Mouse (Mus musculus) MEL (cell line): ENCODE measurements around the gene Il20. TPM values are rescaled to one million over a fixed set of nuclear protein-coding genes. Genes with fewer than 3 reads are reported as not detected.

Experiments
- DNase-seq: peaks from one replicate; pipeline ENCODE4 v3.0.0; 2011; ENCODE audit warnings: low read depth, low spot score
- H3K27ac ChIP-seq: 2 replicates; pipeline ENCODE4 v1.5.1; 2012; ENCODE audit warnings: low read depth, mild to moderate bottlenecking, control low read depth, low read length, moderate library complexity; ENCODE audit not compliant: control insufficient read depth
- H3K27me3 ChIP-seq, 2 experiments: fragments of 150-350 bp in 1 of 2; sonication (generic) in 1 of 2; 2 replicates each; pipeline ENCODE4 v1.6.1; 2012; ENCODE audit warnings: low read length in 2 of 2, mild to moderate bottlenecking in 2 of 2, improper control_type of control experiment in 1 of 2, moderate library complexity in 1 of 2; ENCODE audit not compliant: insufficient read depth in 2 of 2, control insufficient read depth in 1 of 2
- H3K36me3 ChIP-seq, 2 experiments: 2 replicates each; pipeline ENCODE4 v1.6.1; 2012 to 2014; ENCODE audit warnings: low read length in 2 of 2, improper control_type of control experiment in 1 of 2, inconsistent platforms in 1 of 2, mild to moderate bottlenecking in 1 of 2; ENCODE audit not compliant: insufficient read depth in 2 of 2, control insufficient read depth in 1 of 2
- H3K4me1 ChIP-seq, 2 experiments: fragments of 150-350 bp in 1 of 2; sonication (generic) in 1 of 2; 2 replicates each; pipeline ENCODE4 v1.6.1; 2012; ENCODE audit warnings: low read length in 2 of 2, improper control_type of control experiment in 1 of 2, mild to moderate bottlenecking in 1 of 2; ENCODE audit not compliant: insufficient read depth in 2 of 2, control insufficient read depth in 1 of 2
- H3K4me3 ChIP-seq, 2 experiments: fragments of 150-350 bp in 1 of 2; sonication (generic) in 1 of 2; 2 replicates each; pipeline ENCODE4 v1.5.1; 2012; ENCODE audit warnings: low read depth in 2 of 2, low read length in 2 of 2, mild to moderate bottlenecking in 2 of 2, moderate library complexity in 2 of 2, control low read depth in 1 of 2, improper control_type of control experiment in 1 of 2; ENCODE audit not compliant: control insufficient read depth in 1 of 2, insufficient read depth in 1 of 2
- H3K79me2 ChIP-seq: 2 replicates; pipeline ENCODE4 v1.6.1; 2012; ENCODE audit warnings: mild to moderate bottlenecking, low read length, moderate library complexity; ENCODE audit not compliant: control insufficient read depth, poor library complexity, insufficient read depth
- H3K9ac ChIP-seq: 2 replicates; pipeline ENCODE4 v1.6.1; 2012; ENCODE audit warnings: low read depth, mild to moderate bottlenecking, control low read depth, low read length, moderate library complexity; ENCODE audit not compliant: control insufficient read depth, poor library complexity, severe bottlenecking
- H3K9me3 ChIP-seq: fragments of 150-350 bp; sonication (generic); replicated peaks from 2 replicates; pipeline ENCODE4 v1.6.1; 2012; ENCODE audit warnings: mild to moderate bottlenecking, low read length, improper control_type of control experiment, moderate library complexity; ENCODE audit not compliant: insufficient read depth
- CHD1 ChIP-seq: IDR thresholded peaks from 2 replicates; pipeline ENCODE4 v1.6.1; 2012; ENCODE audit warnings: low read depth, mild to moderate bottlenecking, inconsistent platforms, low read length, improper control_type of control experiment
- CHD2 ChIP-seq: IDR thresholded peaks from 2 replicates; pipeline ENCODE4 v1.6.1; 2011; ENCODE audit warnings: low read length, improper control_type of control experiment
- E2F4 ChIP-seq: IDR thresholded peaks from 2 replicates; pipeline ENCODE4 v1.6.1; 2011; ENCODE audit warnings: low read depth, low read length, improper control_type of control experiment, borderline replicate concordance
- EP300 ChIP-seq, 2 experiments: IDR thresholded peaks; 2 replicates each; pipeline ENCODE4 v1.6.1; 2011; ENCODE audit warnings: improper control_type of control experiment in 2 of 2, low read length in 2 of 2, low read depth in 1 of 2, mild to moderate bottlenecking in 1 of 2
- GABPA ChIP-seq: IDR thresholded peaks from 2 replicates; pipeline ENCODE4 v1.6.1; 2012; ENCODE audit warnings: low read depth, mild to moderate bottlenecking, inconsistent platforms, low read length, improper control_type of control experiment, moderate library complexity
- JUND ChIP-seq: IDR thresholded peaks from 2 replicates; pipeline ENCODE4 v1.6.1; 2011; ENCODE audit warnings: low read depth, mild to moderate bottlenecking, improper control_type of control experiment, low read length
- MAX ChIP-seq: IDR thresholded peaks from 2 replicates; pipeline ENCODE4 v1.6.1; 2011; ENCODE audit warnings: low read length, improper control_type of control experiment
- MAZ ChIP-seq: IDR thresholded peaks from 2 replicates; pipeline ENCODE4 v1.6.1; 2012; ENCODE audit warnings: low read depth, mild to moderate bottlenecking, inconsistent platforms, low read length, improper control_type of control experiment
- MXI1 ChIP-seq: IDR thresholded peaks from 2 replicates; pipeline ENCODE4 v1.6.1; 2011; ENCODE audit warnings: mild to moderate bottlenecking, low read depth, low read length, improper control_type of control experiment
- POLR2AphosphoS2 ChIP-seq: IDR thresholded peaks from 2 replicates; pipeline ENCODE4 v1.6.1; 2011; ENCODE audit warnings: low read length, improper control_type of control experiment
- POLR2AphosphoS5 ChIP-seq: IDR thresholded peaks from 2 replicates; pipeline ENCODE4 v1.6.1; 2012; ENCODE audit warnings: low read depth, borderline replicate concordance, mild to moderate bottlenecking, inconsistent platforms, low read length, moderate library complexity, mixed read lengths
- RAD21 ChIP-seq: IDR thresholded peaks from 2 replicates; pipeline ENCODE4 v1.6.1; 2011; ENCODE audit warnings: mild to moderate bottlenecking, low read depth, low read length, improper control_type of control experiment
- SIN3A ChIP-seq: IDR thresholded peaks from 2 replicates; pipeline ENCODE4 v1.6.1; 2012; ENCODE audit warnings: low read length, improper control_type of control experiment, inconsistent platforms
- SMC3 ChIP-seq: IDR thresholded peaks from 2 replicates; pipeline ENCODE4 v1.6.1; 2011; ENCODE audit warnings: low read depth, low read length, improper control_type of control experiment
- TAL1 ChIP-seq: IDR thresholded peaks from 2 replicates; pipeline ENCODE4 v1.6.1; 2012; ENCODE audit warnings: mild to moderate bottlenecking, inconsistent platforms, low read length, moderate library complexity, mixed read lengths
- TBP ChIP-seq: IDR thresholded peaks from 2 replicates; pipeline ENCODE4 v1.8.0; 2011; ENCODE audit warnings: low read depth, low read length, improper control_type of control experiment
- USF1 ChIP-seq: IDR thresholded peaks from 2 replicates; pipeline ENCODE4 v1.6.1; 2014; ENCODE audit warnings: low read depth, mild to moderate bottlenecking, inconsistent platforms, low read length, improper control_type of control experiment, moderate library complexity
- ZC3H11A ChIP-seq: IDR thresholded peaks from 2 replicates; pipeline ENCODE4 v1.6.1; 2012; ENCODE audit warnings: low read depth, mild to moderate bottlenecking, inconsistent platforms, low read length, improper control_type of control experiment
- polyA plus RNA-seq, 2 experiments: library from polyadenylated mRNA; stranded (reverse) in 1 of 2; unstranded in 1 of 2; fragments of >175 nt in 1 of 2; fragments of >200 nt in 1 of 2; gene quantifications; 2 replicates each; pipeline versions ENCODE4 v1.2.1 to v1.2.4; 2012; ENCODE audit warnings: low replicate concordance in 2 of 2, low read depth in 1 of 2; ENCODE audit not compliant: insufficient read length in 2 of 2, insufficient read depth in 1 of 2, missing spikeins in 1 of 2
- total RNA-seq: library from RNA; depleted of rRNA; stranded (reverse); fragments of 300-350 nt; gene quantifications from 2 replicates; pipeline ENCODE4 v1.2.3, GENCODE M21; 2012; rRNA removed

Gene Il20
- total RNA-seq (not detected in 2 replicates), polyA plus RNA-seq (not detected)

DNA sequence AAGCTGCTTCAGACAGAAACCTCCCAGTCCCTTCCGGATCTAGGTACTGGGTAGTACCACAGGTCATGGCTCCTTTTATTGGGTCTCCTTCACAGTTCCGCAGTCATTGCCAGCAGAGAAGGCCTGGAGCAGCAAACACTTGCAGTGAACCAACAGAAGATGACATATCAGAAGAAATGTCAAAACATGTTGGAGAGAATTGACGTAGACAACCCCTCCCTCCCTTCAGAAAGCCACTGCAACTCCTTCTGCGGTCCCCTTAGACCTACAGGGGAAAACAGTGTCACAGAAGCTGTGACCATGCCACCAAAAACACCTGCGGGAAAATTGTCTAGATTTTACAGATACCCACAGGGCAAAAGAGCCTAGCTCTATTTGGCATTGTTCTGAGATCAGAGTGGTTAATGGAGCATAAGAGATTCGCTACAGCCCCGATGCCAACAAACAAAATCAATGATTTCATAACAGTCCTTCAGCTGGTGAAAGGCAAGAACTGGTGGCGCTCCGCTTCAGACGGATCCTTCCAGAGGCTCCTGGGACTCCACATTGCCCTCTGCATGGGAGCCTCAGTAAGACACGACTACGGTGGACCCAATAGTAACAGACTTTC is at the start of gene Il20:
TSS of gene Il20 (minus strand) at position 51 of the 610 bp plus-strand sequence.
- peaks cover 0 to 2% of the 10 kb centered on the region in 2 experiments; a peak in 1 of 4 replicates for H3K27me3 ChIP-seq
- H3K4me1 ChIP-seq: no peaks in the 10 kb centered on the region
- no peak for DNase-seq
- TF ChIP-seq USF1 (no peak), CHD2 (no peak), TAL1 (no peak), MXI1 (no peak), JUND (no peak), GABPA (no peak), POLR2AphosphoS2 (no peak), POLR2AphosphoS5 (no peak), CHD1 (no peak), SMC3 (no peak), MAZ (no peak), MAX (no peak), RAD21 (no peak), E2F4 (no peak), SIN3A (no peak), ZC3H11A (no peak), EP300 (IDR thresholded peaks at IDR 0.05; ENCODE audit: low read depth in 1 of 2, low read length in 2 of 2) (no peak)
- H3K27ac ChIP-seq: no peak within 1 kb of the TSS
- no peaks in the 10 kb centered on the region for H3K79me2 ChIP-seq
- H3K9me3 ChIP-seq: no peaks in the 10 kb centered on the region
- H3K4me3 ChIP-seq: no peak within 1 kb of the TSS
- H3K36me3 ChIP-seq: no peaks in the 10 kb centered on the region
- no peak within 1 kb of the TSS for H3K9ac ChIP-seq

DNA sequence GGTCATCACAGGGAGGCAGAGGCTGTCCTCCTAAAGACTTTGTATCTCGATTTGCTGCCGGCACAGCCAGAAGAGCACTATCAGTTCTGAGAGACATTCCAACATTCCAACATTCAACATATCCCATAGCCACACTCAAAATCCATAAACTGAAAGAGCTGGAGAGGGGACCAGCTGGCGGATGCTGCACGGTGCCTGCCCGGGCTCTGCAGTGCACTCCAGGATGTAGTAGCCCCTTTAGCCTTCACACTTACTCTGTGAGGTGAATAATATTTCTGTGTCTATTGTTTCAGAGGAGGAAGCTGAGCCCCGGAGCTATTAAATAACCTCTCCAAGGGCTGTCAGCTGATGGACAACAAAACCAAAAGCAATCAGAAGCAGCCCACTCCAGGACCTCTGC is 35.7 kb upstream of the Il20 start:
- H3K9me3 ChIP-seq: no peaks in the 10 kb centered on the region
- H3K9ac ChIP-seq: no peak overlapping the region
- peaks cover 4 to 8% of the 10 kb centered on the region in 2 experiments for H3K27me3 ChIP-seq
- no peak for TF ChIP-seq TBP
- no peak overlapping the region for H3K27ac ChIP-seq
- H3K4me1 ChIP-seq: no peaks in the 10 kb centered on the region
- H3K79me2 ChIP-seq: no peaks in the 10 kb centered on the region
- H3K36me3 ChIP-seq: no peaks in the 10 kb centered on the region
- DNase-seq: no peak
- H3K4me3 ChIP-seq: no peak overlapping the region
